Mouse (Mus musculus) heart, adult 2 months (tissue): ENCODE data around the gene Tpo. TPM values are rescaled to one million over a fixed set of nuclear protein-coding genes. Genes with fewer than 3 reads are reported as not detected.

Experiments
- DNase-seq, 2 experiments: peaks; one replicate each; pipeline ENCODE4 v3.0.0; 2021
- H3K27ac ChIP-seq: fragments of 200-600 bp; 2 replicates; pipeline ENCODE4 v1.8.1; 2022
- H3K27me3 ChIP-seq: fragments of 200-500 bp; 2 replicates; pipeline ENCODE4 v1.6.1; 2012; ENCODE audit warnings: mild to moderate bottlenecking, low read length, inconsistent platforms, mixed read lengths; ENCODE audit not compliant: control insufficient read depth, insufficient read depth
- H3K36me3 ChIP-seq: fragments of 200-500 bp; 2 replicates; pipeline ENCODE4 v1.6.1; 2012; ENCODE audit warnings: low read length, inconsistent platforms; ENCODE audit not compliant: control insufficient read depth, insufficient read depth
- H3K4me1 ChIP-seq: fragments of 200-500 bp; 2 replicates; pipeline ENCODE4 v1.6.1; 2011; ENCODE audit warnings: low read length; ENCODE audit not compliant: control insufficient read depth, insufficient read depth
- H3K4me3 ChIP-seq: fragments of 200-600 bp; 2 replicates; pipeline ENCODE4 v1.8.1; 2022
- H3K79me2 ChIP-seq: fragments of 200-500 bp; replicated peaks from 2 replicates; pipeline ENCODE4 v1.6.1; 2012; ENCODE audit warnings: mild to moderate bottlenecking, inconsistent platforms, low read length, moderate library complexity, mixed read lengths; ENCODE audit not compliant: control insufficient read depth, insufficient read depth
- H3K9ac ChIP-seq: fragments of 200-500 bp; 2 replicates; pipeline ENCODE4 v1.6.1; 2012; ENCODE audit warnings: low read depth, mild to moderate bottlenecking, control low read depth, inconsistent platforms, low read length, mixed read lengths
- CTCF ChIP-seq: fragments of 200-600 bp; IDR thresholded peaks from 2 replicates; pipeline ENCODE4 v1.8.1; 2022; ENCODE audit warnings: antibody characterized with exemption, mild to moderate bottlenecking, moderate library complexity
- EP300 ChIP-seq: fragments of 200-500 bp; IDR thresholded peaks from 2 replicates; pipeline ENCODE4 v1.6.1; 2011; ENCODE audit warnings: low read depth, low read length, control low read depth; ENCODE audit not compliant: insufficient read depth
- POLR2A ChIP-seq: fragments of 200-500 bp; IDR thresholded peaks from 2 replicates; pipeline ENCODE4 v1.6.1; 2011; ENCODE audit warnings: mild to moderate bottlenecking, low read depth, low read length, control low read depth; ENCODE audit not compliant: insufficient read depth
- WGBS: fragments of 180-500 bp; shearing (Covaris S2); methylation state at CpG from one replicate; pipeline ENCODE4 v1.1.7; 2018; 5-methylcytosine and 5-hydroxymethylcytosine counted together
- intact Hi-C: fragments of 180-260 bp; cut with DNase I; formaldehyde crosslinking; loops from one replicate; pipeline ENCODE4 v1.15.1; 2025
- polyA plus RNA-seq: library from polyadenylated mRNA; depleted of rRNA; stranded (reverse); fragments of >200 nt; gene quantifications from 2 replicates; pipeline ENCODE4 v1.2.3, GENCODE M21; 2012
- total RNA-seq, 2 experiments: library from RNA; stranded (reverse); gene quantifications; 2 replicates each; pipeline ENCODE4 v1.2.3; 2021

Gene Tpo
- total and polyA plus RNA-seq, 3 experiments = not detected

- 36% methylated on average over 1 of the region's 1 CpGs for WGBS
- no peak overlapping the region for H3K27ac ChIP-seq
- TF ChIP-seq POLR2A = no peak
- TF ChIP-seq EP300 = no peak
- no peak for TF ChIP-seq CTCF
Measured at GRCm38 (mm10) chr12:30035406-30035805, 97.0 kb downstream of the Tpo start.

GRCm38 (mm10) chr12:30034681-30035080 lies 97.7 kb downstream of the Tpo start:
- no peak for TF ChIP-seq CTCF
- no peak for TF ChIP-seq POLR2A
- no peak for TF ChIP-seq EP300
- 91% methylated on average over 5 of the region's 5 CpGs for WGBS
- Histone ChIP-seq H3K9ac (no peak overlapping the region), H3K27ac (no peak overlapping the region), H3K36me3 (no peaks in the 10 kb centered on the region), H3K79me2 (no peaks in the 10 kb centered on the region), H3K4me3 (no peak overlapping the region), H3K27me3 (no peaks in the 10 kb centered on the region), H3K4me1 (peaks cover 9% of the 10 kb centered on the region; the same call in 1 of the 2 replicates)
- intact Hi-C loops = no loop called here
- DNase-seq = peak in 1 of 2 experiments; percentile 12

More at GRCm38 (mm10) chr12:30035406-30035805, 97.0 kb downstream of the Tpo start:
- no peaks in the 10 kb centered on the region for H3K27me3 ChIP-seq
- H3K4me1 ChIP-seq = peaks cover 8% of the 10 kb centered on the region; the same call in 1 of the 2 replicates
- H3K4me3 ChIP-seq = no peak overlapping the region
- H3K9ac ChIP-seq = no peak overlapping the region
- peak; percentile 24 to 60 for DNase-seq
- no peaks in the 10 kb centered on the region for H3K79me2 ChIP-seq
- intact Hi-C loops = no loop called here
- no peaks in the 10 kb centered on the region for H3K36me3 ChIP-seq

GRCm38 (mm10) chr12:30030571-30030970 lies 101.9 kb downstream of the Tpo start:
- no peak overlapping the region for H3K4me3 ChIP-seq
- H3K9ac ChIP-seq = no peak overlapping the region
- no peaks in the 10 kb centered on the region for H3K27me3 ChIP-seq
- peaks cover 3% of the 10 kb centered on the region; the same call in 1 of the 2 replicates for H3K4me1 ChIP-seq
- intact Hi-C loops = no loop called here
- DNase-seq = peak in 1 of 2 experiments; percentile 11
- no peak for TF ChIP-seq CTCF
- no peak for TF ChIP-seq EP300
- TF ChIP-seq POLR2A = no peak
- no peaks in the 10 kb centered on the region for H3K36me3 ChIP-seq
- WGBS = 39% methylated on average over 5 of the region's 5 CpGs
- H3K27ac ChIP-seq = no peak overlapping the region
- H3K79me2 ChIP-seq = no peaks in the 10 kb centered on the region

GRCm38 (mm10) chr12:30029111-30029510 lies 103.3 kb downstream of the Tpo start:
- TF ChIP-seq EP300 (no peak), POLR2A (no peak), CTCF (no peak)
- no peak overlapping the region for H3K4me3 ChIP-seq
- no peaks in the 10 kb centered on the region for H3K27me3 ChIP-seq
- intact Hi-C loops = no loop called here
- no peaks in the 10 kb centered on the region for H3K36me3 ChIP-seq
- H3K9ac ChIP-seq = no peak overlapping the region
- no peaks in the 10 kb centered on the region for H3K79me2 ChIP-seq
- WGBS = 90% methylated on average over 1 of the region's 1 CpGs
- DNase-seq = no peak
- no peak overlapping the region for H3K27ac ChIP-seq
- peaks cover 6% of the 10 kb centered on the region for H3K4me1 ChIP-seq

- intact Hi-C loops = no loop called here
- no peak overlapping the region for H3K27ac ChIP-seq
- no peaks in the 10 kb centered on the region for H3K79me2 ChIP-seq
- WGBS = 47% methylated on average over 3 of the region's 3 CpGs
- H3K4me1 ChIP-seq = peaks cover 11% of the 10 kb centered on the region
- H3K4me3 ChIP-seq = no peak overlapping the region
- DNase-seq = peak in 1 of 2 experiments; percentile 12
- no peaks in the 10 kb centered on the region for H3K36me3 ChIP-seq
- no peak overlapping the region for H3K9ac ChIP-seq
- TF ChIP-seq POLR2A = no peak
- TF ChIP-seq EP300 = no peak
- no peaks in the 10 kb centered on the region for H3K27me3 ChIP-seq
Measured at GRCm38 (mm10) chr12:30027721-30028340, 104.6 kb downstream of the Tpo start.

GRCm38 (mm10) chr12:30024264-30024825 lies 108.1 kb downstream of the Tpo start:
- intact Hi-C loops = loop anchor here (5.0 kb wide), 1 partner anchor 97 kb away; no protein-coding TSS in a partner anchor
- Histone ChIP-seq H3K27ac (peak overlapping the region; percentile 42), H3K79me2 (no peaks in the 10 kb centered on the region), H3K4me1 (peaks cover 10% of the 10 kb centered on the region), H3K36me3 (no peaks in the 10 kb centered on the region), H3K4me3 (no peak overlapping the region), H3K9ac (no peak overlapping the region), H3K27me3 (no peaks in the 10 kb centered on the region)
- WGBS = 50% methylated on average over 2 of the region's 2 CpGs
- TF ChIP-seq EP300 (no peak), POLR2A (no peak), CTCF (no peak)
- peak in 1 of 2 experiments; percentile 42 for DNase-seq
